Mouse (Mus musculus) right cerebral cortex, adult 2 months (tissue): ENCODE data around the gene Crk.

Source experiments
- DNase-seq, 2 experiments: peaks; one replicate each; pipeline ENCODE4 v3.0.0; 2021 to 2022; ENCODE audit warnings: low spot score in 2 of 2

The Crk gene

GRCm38 (mm10) chr11:75655621-75656545, 23.2 kb upstream of the Crk start:
- peak; percentile 47 to 70 for DNase-seq

DNA sequence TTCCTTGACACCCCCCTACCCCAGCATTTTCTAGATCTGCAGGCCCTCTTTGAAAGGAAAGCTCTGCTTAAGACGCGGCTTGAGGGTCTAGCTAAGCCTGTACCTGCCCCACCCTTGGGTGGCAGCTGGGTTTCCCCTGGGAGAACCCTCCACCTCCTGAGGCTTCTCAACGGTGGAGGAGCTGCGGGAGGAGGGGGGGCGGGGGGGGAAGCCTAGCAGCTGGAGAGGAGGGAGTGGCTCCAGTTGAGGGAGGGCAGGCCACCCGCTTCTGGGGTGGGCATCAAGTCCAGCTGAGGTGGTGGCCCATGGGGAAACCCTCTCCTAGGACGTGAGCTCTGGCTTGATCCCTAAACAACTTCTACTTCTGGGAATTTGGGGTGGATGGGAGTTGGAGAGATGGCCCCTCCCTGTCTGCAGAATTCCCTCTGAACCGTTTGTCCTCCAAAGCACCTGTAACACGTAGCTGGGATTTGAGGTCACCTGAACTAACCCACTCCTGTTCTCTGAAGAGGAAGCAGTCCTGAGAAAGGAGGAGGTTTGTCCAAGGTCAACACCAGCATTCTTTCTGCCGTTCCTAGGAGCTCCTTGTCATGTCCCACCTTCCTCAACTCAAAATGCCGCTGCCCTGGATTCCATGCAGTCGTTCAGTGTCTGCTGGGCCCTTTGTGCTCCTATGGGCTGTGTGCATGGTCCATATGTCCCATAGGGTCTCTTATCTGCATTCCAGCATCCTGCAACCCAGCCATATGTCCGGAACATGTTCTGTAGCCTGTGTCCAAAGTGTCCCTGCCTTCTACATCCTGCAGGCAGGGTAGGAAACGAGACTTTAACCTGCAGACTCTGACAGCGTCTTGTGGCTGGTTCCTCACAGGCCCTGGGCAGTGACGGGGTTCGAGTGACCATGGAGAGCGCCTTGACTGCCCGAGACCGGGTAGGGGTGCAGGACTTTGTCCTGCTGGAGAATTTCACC, 22.2 kb upstream of the Crk start:
- no peak for DNase-seq

GRCm38 (mm10) chr11:75657841-75658240, 21.2 kb upstream of the Crk start:
- no peak for DNase-seq

DNA sequence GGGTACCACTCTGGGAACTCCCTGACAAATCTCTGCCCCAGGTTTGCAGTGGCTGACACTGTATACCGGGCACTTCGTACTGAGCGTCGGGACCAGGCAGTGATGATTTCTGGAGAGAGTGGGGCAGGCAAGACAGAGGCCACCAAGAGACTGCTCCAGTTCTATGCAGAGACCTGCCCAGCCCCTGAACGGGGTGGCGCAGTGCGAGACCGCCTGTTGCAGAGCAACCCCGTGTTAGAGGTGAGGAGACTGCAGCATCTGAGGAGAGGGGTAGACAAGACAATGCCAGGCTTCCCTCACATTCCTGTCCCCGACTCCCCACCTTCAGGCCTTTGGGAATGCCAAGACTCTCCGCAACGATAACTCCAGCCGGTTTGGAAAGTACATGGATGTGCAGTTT, 20.7 kb upstream of the Crk start:
- DNase-seq = no peak

GRCm38 (mm10) chr11:75658996-75659750, 19.9 kb upstream of the Crk start:
- no peak for DNase-seq

- DNase-seq = no peak
Observed at GRCm38 (mm10) chr11:75660081-75660590, 18.9 kb upstream of the Crk start.

- DNase-seq = no peak
Observed at GRCm38 (mm10) chr11:75660941-75661800, 17.9 kb upstream of the Crk start.

DNA sequence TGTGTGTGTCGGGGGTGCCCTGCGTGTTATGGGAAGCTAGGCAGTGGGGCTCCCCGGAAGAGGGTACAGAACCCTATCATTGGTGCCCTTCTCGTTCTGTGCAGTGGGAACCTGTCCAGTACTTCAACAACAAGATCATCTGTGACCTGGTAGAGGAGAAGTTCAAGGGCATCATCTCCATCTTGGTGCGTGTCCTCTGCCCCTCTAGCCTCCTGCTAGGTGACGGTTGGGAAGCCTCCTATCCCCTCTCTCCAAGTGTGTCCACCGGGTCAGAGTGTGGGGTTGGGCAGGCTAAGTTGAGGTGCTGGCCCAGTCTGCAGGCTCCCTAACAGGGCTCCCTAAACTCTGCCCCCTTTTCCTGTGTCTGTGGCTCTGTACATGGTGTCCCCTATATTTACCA, 16.9 kb upstream of the Crk start:
- no peak for DNase-seq

DNA sequence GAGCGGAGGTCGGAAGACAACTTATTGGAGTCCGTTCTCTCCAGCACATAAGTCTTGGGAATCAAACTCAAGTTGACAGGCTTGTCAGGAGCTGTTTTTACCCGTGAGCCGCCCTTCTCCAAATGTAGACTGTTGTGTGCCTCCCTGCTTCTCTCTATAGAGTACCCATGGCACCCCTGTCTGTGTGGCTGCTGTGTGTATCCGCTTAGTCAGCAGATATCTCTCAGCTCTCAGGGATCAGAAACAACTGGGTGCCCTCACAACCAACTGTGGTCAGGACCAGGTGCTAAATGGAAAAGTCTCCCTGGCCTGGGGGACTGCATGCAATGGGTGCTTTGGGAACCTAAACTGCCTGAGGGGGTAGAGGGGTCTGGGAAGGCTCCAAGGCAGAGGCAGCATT, 12.8 kb upstream of the Crk start:
- DNase-seq = no peak

DNA sequence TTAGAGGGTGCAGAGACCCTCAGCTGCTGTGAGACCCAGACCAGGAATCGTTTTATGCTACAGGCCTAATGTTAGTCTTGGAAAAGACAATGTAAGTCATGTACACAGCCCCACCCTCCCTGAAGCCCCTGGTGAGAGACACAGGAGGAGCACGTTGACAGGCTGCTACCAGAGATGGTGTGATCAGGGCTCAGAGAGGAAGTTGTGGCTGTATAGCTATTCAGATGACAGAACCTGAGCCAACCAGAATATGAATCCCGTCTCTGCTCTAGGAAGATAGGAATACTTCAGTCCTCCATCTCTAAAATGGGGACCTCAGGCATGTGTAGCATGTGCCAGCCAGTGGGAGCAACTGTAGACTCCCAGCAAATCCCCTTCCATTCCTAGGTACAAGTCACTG, 10.4 kb upstream of the Crk start:
- DNase-seq = no peak

GRCm38 (mm10) chr11:75669176-75669852, 9.7 kb upstream of the Crk start:
- no peak for DNase-seq

DNA sequence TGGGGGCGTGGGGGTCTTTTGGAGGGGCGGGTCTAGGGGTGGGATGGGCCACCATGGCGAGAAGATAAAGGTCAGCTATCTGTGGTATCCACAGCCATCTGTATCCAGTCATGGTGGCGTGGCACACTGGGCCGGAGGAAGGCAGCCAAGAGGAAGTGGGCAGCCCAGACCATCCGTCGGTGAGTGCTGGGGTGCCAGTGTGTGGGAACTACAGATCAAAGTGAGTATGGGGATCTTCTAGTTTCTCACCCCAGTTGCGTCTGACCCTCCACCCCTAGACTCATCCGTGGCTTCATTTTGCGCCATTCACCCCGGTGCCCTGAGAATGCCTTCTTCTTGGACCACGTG, 9.2 kb upstream of the Crk start:
- no peak for DNase-seq

- DNase-seq = no peak
Observed at GRCm38 (mm10) chr11:75671426-75672180, 7.5 kb upstream of the Crk start.

DNA sequence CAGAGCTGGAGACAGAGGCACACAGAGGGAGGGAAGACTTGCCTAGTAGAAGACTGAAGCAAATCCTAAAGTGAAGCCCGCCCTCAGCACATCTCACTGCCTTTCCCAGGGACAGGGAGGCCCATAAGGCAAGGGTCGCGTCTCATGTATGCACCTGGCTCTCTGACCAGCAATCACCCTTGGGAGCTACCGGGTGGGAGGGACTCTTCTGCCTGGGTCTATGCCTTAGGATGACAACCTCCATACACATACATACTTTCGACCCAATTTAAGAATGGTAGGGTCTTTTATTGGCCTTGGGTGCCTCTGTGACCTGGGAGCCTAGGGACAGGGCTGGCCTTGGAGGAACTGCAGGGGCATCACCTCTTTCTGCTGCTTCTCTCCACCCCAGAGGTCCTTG, 5.6 kb upstream of the Crk start:
- DNase-seq = no peak

DNA sequence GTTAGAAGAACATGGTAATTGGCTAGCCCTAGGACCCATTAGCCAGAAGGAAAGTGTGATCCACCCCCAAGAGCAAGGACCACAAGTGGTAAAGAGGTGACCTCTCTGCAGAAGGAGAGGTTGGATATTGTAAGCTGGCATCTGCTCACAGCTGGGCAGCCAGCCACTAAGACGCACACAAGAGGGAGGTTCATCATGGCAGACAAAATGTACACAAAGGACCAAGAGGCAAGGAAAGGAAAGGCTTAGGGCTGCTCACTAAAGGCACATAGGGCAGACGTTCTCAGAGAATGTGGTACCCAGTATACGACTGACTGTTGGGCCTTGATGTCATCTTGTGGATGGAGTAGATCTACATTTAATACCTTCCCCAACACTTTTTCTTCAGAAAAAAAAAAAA, 4.2 kb upstream of the Crk start:
- DNase-seq = no peak

DNA sequence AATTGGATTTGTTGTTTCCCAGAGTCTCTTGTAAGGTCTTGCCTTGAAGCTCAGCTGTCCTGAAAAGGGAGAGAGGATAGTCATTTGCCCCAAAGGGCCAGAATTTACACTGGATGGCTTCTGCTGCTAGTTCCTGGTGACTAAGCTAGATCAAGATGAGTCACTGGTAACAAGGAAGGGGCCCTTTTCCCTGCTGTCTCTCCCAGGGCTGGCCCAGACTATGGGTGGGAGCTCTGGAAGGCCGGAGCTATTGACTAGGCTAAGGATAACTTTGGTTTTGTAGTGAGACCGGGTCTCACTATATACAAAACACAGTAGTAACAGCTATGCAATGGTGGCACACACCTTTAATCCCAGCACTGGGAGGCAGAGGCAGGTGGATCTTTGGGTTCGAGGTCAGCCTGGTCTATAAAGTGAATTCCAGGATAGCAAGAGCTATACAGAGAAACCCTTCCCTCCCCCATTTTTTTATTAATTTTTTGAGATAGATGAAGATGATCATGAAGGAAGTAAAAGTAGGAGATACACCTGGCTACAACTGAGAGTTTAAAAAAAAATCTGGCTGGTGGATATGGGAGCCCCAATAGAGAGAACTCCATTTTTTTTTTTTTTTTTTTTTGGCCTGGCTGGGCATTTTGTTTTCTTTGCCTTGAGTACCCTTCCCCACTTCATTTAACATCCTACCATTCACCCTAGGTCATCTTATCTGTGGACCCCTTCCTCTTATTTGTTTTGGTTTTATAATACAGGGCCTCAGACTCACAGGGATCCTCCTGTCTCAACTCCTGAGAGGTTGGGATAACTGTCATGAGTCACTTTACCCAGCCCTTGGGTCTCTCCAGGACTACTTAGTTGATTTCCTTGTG, 945 bp upstream of the Crk start:
- DNase-seq = no peak

- DNase-seq = peak; percentile 50 to 78
Observed at GRCm38 (mm10) chr11:75679439-75680171, 546 bp downstream of the Crk start.

DNA sequence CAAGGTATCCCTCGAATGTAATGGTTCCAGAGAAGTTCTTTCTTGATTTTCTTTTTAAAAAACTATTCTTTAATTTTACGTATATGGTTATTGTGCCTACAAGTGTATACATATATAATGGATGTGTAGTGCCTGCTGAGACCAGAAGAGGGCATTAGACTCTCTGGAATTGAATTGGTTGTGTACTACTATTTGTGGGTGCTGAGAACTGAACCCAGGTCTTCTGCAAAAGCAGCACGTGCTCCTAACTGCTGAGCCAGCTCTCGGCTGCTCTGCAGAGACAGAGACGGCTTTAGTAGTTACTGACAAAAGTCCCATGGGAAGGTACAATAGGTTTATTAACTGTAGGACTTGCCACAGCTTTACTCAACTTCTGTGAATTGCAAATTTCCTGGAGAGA, 5.4 kb downstream of the Crk start:
- DNase-seq = no peak
